Mouse (Mus musculus): ENCODE results near the gene Gm7942. TPM values are rescaled to one million over a fixed set of nuclear protein-coding genes. Genes with fewer than 3 reads are reported as not detected.

Gm7942 gene
- polyA plus RNA-seq (2012): not detected in 2 replicates

GRCm38 (mm10) chr5:95106638-95107037, at the start of gene Gm7942:
Gm7942 (plus strand) TSS chr5:95106938.

Other genes starting within 250 kb of the Gm7942 start
- not detected in 2 replicates for gene Gm3183, start 241.5 kb upstream of the Gm7942 start, polyA plus RNA-seq (2012)
- not detected in 2 replicates for gene Gm6367, start 118.3 kb upstream of the Gm7942 start, polyA plus RNA-seq (2012)
- gene Gm16513, start 75.7 kb downstream of the Gm7942 start, polyA plus RNA-seq (2012): not detected in 2 replicates
- gene Gm10424, start 165.8 kb downstream of the Gm7942 start, polyA plus RNA-seq (2012): not detected in 2 replicates
- gene Gm3259, start 199.0 kb downstream of the Gm7942 start, polyA plus RNA-seq (2012): not detected in 2 replicates